19 mouse cellular contexts compared by ENCODE assay signal in genomic region chr10:60363426-60363825, GRCm38 (mm10). TPM values are rescaled to one million over a fixed set of nuclear protein-coding genes. Genes with fewer than 3 reads are reported as not detected.
"Had no signal": no experiment of that assay in that cellular context is flagged by ENCODE, and none has a peak within 500 bp of the region (broad histone marks: within the 10 kb centered on the region; RNA-seq: fewer than 3 reads in every experiment).

No protein-coding gene starts in this region.

- DNase-seq: kidney, adult 2 months; kidney, postnatal 36 days; layer of hippocampus, postnatal 36 days; liver, postnatal 0 days; lung, postnatal 14 days; lung, postnatal 4 days; thymus, adult 2 months; thymus, postnatal 14 days; thymus, postnatal 4 days had no signal

- ATAC-seq: intestine, postnatal 0 days; liver, postnatal 0 days; midbrain, embryonic 13.5 days had no signal

- H3K4me3 ChIP-seq: left cerebral cortex, adult 2 months; limb, embryonic 12.5 days; limb, embryonic 15.5 days; lung, embryonic 15.5 days; midbrain, embryonic 13.5 days had no signal

- H3K27me3 ChIP-seq: limb, embryonic 12.5 days; limb, embryonic 15.5 days; lung, embryonic 15.5 days; midbrain, embryonic 13.5 days had no signal

- H3K9ac ChIP-seq: limb, embryonic 12.5 days; limb, embryonic 15.5 days; liver, embryonic 14.5 days; liver, postnatal 0 days; lung, embryonic 15.5 days; midbrain, embryonic 13.5 days had no signal

- H3K27ac ChIP-seq: kidney, postnatal 0 days; left cerebral cortex, adult 2 months; limb, embryonic 12.5 days; limb, embryonic 15.5 days; liver, embryonic 14.5 days; midbrain, embryonic 13.5 days; stomach, postnatal 0 days had no signal

- H3K4me2 ChIP-seq: limb, embryonic 12.5 days; limb, embryonic 15.5 days; liver, embryonic 11.5 days; lung, embryonic 15.5 days; midbrain, embryonic 13.5 days had no signal

- H3K9me3 ChIP-seq: limb, embryonic 12.5 days; limb, embryonic 15.5 days; lung, embryonic 15.5 days; midbrain, embryonic 13.5 days had no signal

- H3K36me3 ChIP-seq: limb, embryonic 12.5 days; limb, embryonic 15.5 days; lung, embryonic 15.5 days; midbrain, embryonic 13.5 days had no signal

RNA-seq across cellular contexts. Expression of gene Gm17455, which starts 36.1 kb away (rescaled TPM):
- polyA plus RNA-seq: kidney, adult 2 months; liver, embryonic 14.5 days; liver, postnatal 0 days had no signal
